Mouse (Mus musculus) limb, embryonic 14.5 days (tissue): ENCODE data around the gene Glrx3. TPM values are rescaled to one million over a fixed set of nuclear protein-coding genes. Genes with fewer than 3 reads are reported as not detected.
A peak's percentile ranks its signal among the peaks of the same experiment; 100 is the strongest.

Source experiments
- ATAC-seq: fragments of 200-750 bp; cut with Nextera tagmentation; 2 replicates; pipeline ENCODE4 v1.8.0; 2017; ENCODE audit warnings: low read depth, moderate number of reproducible peaks, moderate TSS enrichment; ENCODE audit not compliant: low FRiP score
- DNase-seq: peaks from one replicate; pipeline ENCODE4 v3.0.0-alpha.2; 2015; ENCODE audit warnings: low spot score
- H3K27ac ChIP-seq: fragments of 300-500 bp; sonication (generic); replicated peaks from 2 replicates; pipeline ENCODE4 v1.5.1; 2014; ENCODE audit warnings: low read depth, mild to moderate bottlenecking, low read length, moderate library complexity, mixed read lengths
- H3K27me3 ChIP-seq: fragments of 300-500 bp; sonication (generic); 2 replicates; pipeline ENCODE4 v1.6.1; 2014; ENCODE audit warnings: low read length, mixed read lengths; ENCODE audit not compliant: control insufficient read depth, insufficient read depth
- H3K36me3 ChIP-seq: fragments of 300-500 bp; sonication (generic); 2 replicates; pipeline ENCODE4 v1.6.1; 2014; ENCODE audit warnings: mild to moderate bottlenecking, low read length, moderate library complexity, mixed read lengths; ENCODE audit not compliant: control insufficient read depth, insufficient read depth
- H3K4me1 ChIP-seq: fragments of 300-500 bp; sonication (generic); 2 replicates; pipeline ENCODE4 v1.6.1; 2014; ENCODE audit warnings: antibody characterized with exemption, low read length, mixed read lengths; ENCODE audit not compliant: control insufficient read depth, insufficient read depth
- H3K4me2 ChIP-seq: fragments of 300-500 bp; sonication (generic); replicated peaks from 2 replicates; pipeline ENCODE4 v1.6.1; 2014; ENCODE audit warnings: low read depth, mild to moderate bottlenecking, low read length, moderate library complexity; ENCODE audit not compliant: severe bottlenecking
- H3K4me3 ChIP-seq: fragments of 300-500 bp; sonication (generic); replicated peaks from 2 replicates; pipeline ENCODE4 v1.5.1; 2014; ENCODE audit warnings: low read length
- H3K9ac ChIP-seq: fragments of 300-500 bp; sonication (generic); 2 replicates; pipeline ENCODE4 v1.6.1; 2014; ENCODE audit warnings: mild to moderate bottlenecking, low read depth, low read length, moderate library complexity; ENCODE audit not compliant: severe bottlenecking
- H3K9me3 ChIP-seq: fragments of 300-500 bp; sonication (generic); 2 replicates; pipeline ENCODE4 v1.6.1; 2016; ENCODE audit warnings: low read length; ENCODE audit not compliant: control insufficient read depth
- POLR2A ChIP-seq: fragments of 200-500 bp; IDR thresholded peaks from 2 replicates; pipeline ENCODE4 v1.8.0; 2012; ENCODE audit warnings: inconsistent platforms, mild to moderate bottlenecking, moderate library complexity, borderline replicate concordance; ENCODE audit not compliant: insufficient read depth, insufficient read length; ENCODE audit errors: extremely low read depth
- WGBS: fragments of 180-500 bp; shearing (Covaris S2); extraction: QIAGEN DNeasy Blood & Tissue Kit; methylation state at CpG from one replicate; pipeline ENCODE4 v1.1.7; 2014; 5-methylcytosine and 5-hydroxymethylcytosine counted together
- polyA plus RNA-seq, 2 experiments: library from polyadenylated mRNA; depleted of rRNA in 1 of 2; stranded (reverse) in 1 of 2; unstranded in 1 of 2; fragments of >200 nt; fragmentation: Nextera tagmentation in 1 of 2; extraction: Ambion mirVana in 1 of 2; gene quantifications; 2 replicates each; pipeline versions ENCODE4 v1.2.1 to v1.2.3; 2012 to 2014

Gene Glrx3
- 99.9 and 170 TPM in 2 replicates for polyA plus RNA-seq (2012; rRNA removed)
- polyA plus RNA-seq (2014; fragmentation: Nextera tagmentation; extraction: Ambion mirVana) = 272 and 274 TPM in 2 replicates

GRCm38 (mm10) chr7:137437440-137438178 lies at the start of gene Glrx3:
Glrx3 (plus strand) TSS chr7:137437614.
- ATAC-seq (peak; percentile 96), DNase-seq (peak; percentile 88)
- Histone ChIP-seq H3K36me3 (no peaks in the 10 kb centered on the region; the same call in 1 of the 2 replicates), H3K4me3 (peak within 1 kb of the TSS; percentile 93), H3K27ac (peak within 1 kb of the TSS; percentile 82), H3K4me1 (peaks cover 11% of the 10 kb centered on the region), H3K9ac (peak within 1 kb of the TSS; percentile 93), H3K4me2 (peak within 1 kb of the TSS; percentile 80), H3K9me3 (no peaks in the 10 kb centered on the region), H3K27me3 (no peaks in the 10 kb centered on the region)
- under 1% methylated on average over 64 of the region's 69 CpGs for WGBS
- TF ChIP-seq POLR2A = peak; percentile 78; the same call in 1 of the 2 replicates

DNA sequence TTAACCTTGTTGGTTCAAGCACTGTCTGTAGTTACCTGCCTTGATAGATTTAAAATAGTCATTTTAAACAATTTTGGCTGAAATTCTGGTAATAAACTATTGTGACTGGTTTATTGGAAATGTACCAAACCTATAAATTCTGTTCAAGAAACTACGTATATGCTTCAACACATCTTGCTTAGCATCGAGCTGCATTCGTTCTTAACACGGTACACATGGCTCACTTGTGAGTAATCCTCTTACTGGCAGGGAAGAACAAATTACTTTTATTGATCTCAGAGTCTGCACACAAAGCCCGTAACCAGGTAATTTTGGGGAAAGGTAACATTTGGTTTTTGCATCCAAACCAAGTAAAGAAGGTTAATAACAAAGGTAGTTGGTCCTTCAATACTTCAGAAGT lies 49.6 kb upstream of the Glrx3 start:
- Histone ChIP-seq H3K9me3 (no peaks in the 10 kb centered on the region), H3K9ac (no peak overlapping the region), H3K4me1 (peaks cover 13% of the 10 kb centered on the region), H3K27me3 (no peaks in the 10 kb centered on the region), H3K27ac (no peak overlapping the region), H3K4me3 (no peak overlapping the region), H3K36me3 (no peaks in the 10 kb centered on the region), H3K4me2 (no peak overlapping the region; the same call in 1 of the 2 replicates)
- DNase-seq = peak; percentile 54
- WGBS = 31% methylated on average over 5 of the region's 5 CpGs
- ATAC-seq = 0 out of 2 replicates have a peak, but pooled peaks have one; percentile 60
- no peak for TF ChIP-seq POLR2A

DNA sequence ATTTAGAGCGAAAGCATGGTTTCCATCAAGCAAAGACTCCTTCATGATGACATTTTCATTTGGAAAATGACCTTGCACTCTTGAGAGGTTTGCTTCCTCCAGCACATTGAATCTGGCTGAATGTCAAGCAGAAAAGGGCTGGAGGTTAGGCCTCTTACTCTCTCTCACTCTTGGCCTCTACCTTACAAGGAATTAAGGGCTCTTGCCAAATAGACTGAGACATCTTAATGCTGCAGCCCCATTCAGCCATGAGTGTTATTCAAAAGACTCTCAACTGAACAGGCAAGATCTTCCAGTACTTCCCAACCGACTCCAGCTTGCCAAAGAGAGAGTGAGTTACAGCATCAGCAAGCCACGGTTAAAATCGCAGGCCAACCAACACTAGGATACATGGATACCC lies 42.0 kb upstream of the Glrx3 start:
- Histone ChIP-seq H3K9me3 (no peaks in the 10 kb centered on the region), H3K27me3 (no peaks in the 10 kb centered on the region), H3K4me3 (no peak overlapping the region), H3K4me2 (no peak overlapping the region), H3K4me1 (no peaks in the 10 kb centered on the region), H3K36me3 (no peaks in the 10 kb centered on the region), H3K27ac (no peak overlapping the region), H3K9ac (no peak overlapping the region)
- 90% methylated on average over 4 of the region's 4 CpGs for WGBS
- ATAC-seq = peak; percentile 44; the same call in 1 of the 2 replicates
- peak; percentile 40 for DNase-seq
- no peak for TF ChIP-seq POLR2A

- Histone ChIP-seq H3K4me2 (no peak overlapping the region), H3K9me3 (no peaks in the 10 kb centered on the region; the same call in 1 of the 2 replicates), H3K4me1 (no peaks in the 10 kb centered on the region), H3K27ac (no peak overlapping the region), H3K27me3 (no peaks in the 10 kb centered on the region), H3K4me3 (no peak overlapping the region), H3K36me3 (no peaks in the 10 kb centered on the region), H3K9ac (no peak overlapping the region)
- 97% methylated on average over 8 of the region's 8 CpGs for WGBS
- ATAC-seq (no peak), DNase-seq (no peak)
- TF ChIP-seq POLR2A = no peak
Measured at GRCm38 (mm10) chr7:137397361-137397910, 40.0 kb upstream of the Glrx3 start.

DNA sequence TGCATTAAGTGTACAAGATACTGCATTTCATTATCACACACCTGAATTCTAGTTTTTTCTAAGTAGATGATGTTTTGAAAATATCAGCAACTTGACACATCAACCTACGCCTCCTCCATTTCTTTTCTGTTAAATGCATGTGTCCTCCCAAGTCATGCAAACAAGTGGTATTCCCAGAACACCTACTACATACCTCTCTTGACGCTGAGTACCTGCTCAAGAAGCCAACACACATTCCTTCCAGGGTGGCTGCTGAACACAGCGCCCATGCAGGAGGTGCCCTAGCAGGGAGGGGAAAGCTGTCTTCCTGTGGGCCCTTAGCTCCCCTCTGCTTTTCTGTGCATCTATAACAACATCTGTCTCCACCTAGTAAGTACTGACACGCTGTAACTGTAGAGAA lies 38.4 kb upstream of the Glrx3 start:
- no peak for TF ChIP-seq POLR2A

More for the DNA sequence above, 38.4 kb upstream of the Glrx3 start:
- Histone ChIP-seq H3K4me3 (no peak overlapping the region), H3K9ac (no peak overlapping the region), H3K4me1 (no peaks in the 10 kb centered on the region), H3K4me2 (no peak overlapping the region), H3K9me3 (no peaks in the 10 kb centered on the region; the same call in 1 of the 2 replicates), H3K27me3 (no peaks in the 10 kb centered on the region), H3K36me3 (no peaks in the 10 kb centered on the region), H3K27ac (no peak overlapping the region)
- 93% methylated on average over 4 of the region's 4 CpGs for WGBS
- ATAC-seq (no peak), DNase-seq (no peak)
